Mouse (Mus musculus) liver, embryonic 16.5 days (tissue): ENCODE measurements around the gene Rtn4rl1. TPM values are rescaled to one million over a fixed set of nuclear protein-coding genes. Genes with fewer than 3 reads are reported as not detected.
"Not testable (repeated sequence)": the region's sequence is repeated elsewhere in the genome, so short reads cannot be mapped to it uniquely, and the experiment has no call there.

Experiments used
- ATAC-seq: fragments of 200-750 bp; cut with Nextera tagmentation; 2 replicates; pipeline ENCODE4 v1.8.0; 2017; ENCODE audit warnings: low read depth, mild to moderate bottlenecking, moderate number of reproducible peaks, moderate library complexity
- H3K27ac ChIP-seq: fragments of 300-500 bp; sonication (generic); 2 replicates; pipeline ENCODE4 v1.5.1; 2014; ENCODE audit warnings: mild to moderate bottlenecking, low read length
- H3K27me3 ChIP-seq: fragments of 300-500 bp; sonication (generic); 2 replicates; pipeline ENCODE4 v1.6.1; 2014; ENCODE audit warnings: low read depth, low read length, mixed read lengths; ENCODE audit not compliant: control insufficient read depth, insufficient read depth
- H3K36me3 ChIP-seq: fragments of 300-500 bp; sonication (generic); 2 replicates; pipeline ENCODE4 v1.6.1; 2014; ENCODE audit warnings: mild to moderate bottlenecking; ENCODE audit not compliant: control insufficient read depth, insufficient read depth
- H3K4me1 ChIP-seq: fragments of 300-500 bp; sonication (generic); 2 replicates; pipeline ENCODE4 v1.6.1; 2014; ENCODE audit warnings: low read depth, low read length, mixed read lengths; ENCODE audit not compliant: control insufficient read depth
- H3K4me2 ChIP-seq: fragments of 300-500 bp; sonication (generic); 2 replicates; pipeline ENCODE4 v1.6.1; 2014; ENCODE audit warnings: low read depth, low read length, mixed read lengths
- H3K4me3 ChIP-seq: fragments of 300-500 bp; sonication (generic); 2 replicates; pipeline ENCODE4 v1.5.1; 2014; ENCODE audit warnings: low read depth, mild to moderate bottlenecking, low read length
- H3K9ac ChIP-seq: fragments of 300-500 bp; sonication (generic); 2 replicates; pipeline ENCODE4 v1.6.1; 2014; ENCODE audit warnings: low read depth, low read length
- H3K9me3 ChIP-seq: fragments of 300-500 bp; sonication (generic); replicated peaks from 2 replicates; pipeline ENCODE4 v1.6.1; 2016; ENCODE audit warnings: low read length; ENCODE audit not compliant: control insufficient read depth
- WGBS: fragments of 180-500 bp; shearing (Covaris S2); extraction: QIAGEN DNeasy Blood & Tissue Kit; methylation state at CpG from one replicate; pipeline ENCODE4 v1.1.7; 2014; ENCODE audit not compliant: insufficient replicate concordance; 5-methylcytosine and 5-hydroxymethylcytosine counted together
- polyA plus RNA-seq: library from polyadenylated mRNA; unstranded; fragments of >200 nt; fragmentation: Nextera tagmentation; extraction: Ambion mirVana; gene quantifications from 2 replicates; pipeline ENCODE4 v1.2.1, GENCODE M21; 2015

The Rtn4rl1 gene
- polyA plus RNA-seq, 1 experiment from 2014 or later, result 0.44 TPM

GRCm38 (mm10) chr11:75174574-75174973 is 19.0 kb upstream of the Rtn4rl1 start:
- H3K9me3 ChIP-seq, H3K36me3 ChIP-seq, H3K9ac ChIP-seq, H3K27ac ChIP-seq, H3K4me2 ChIP-seq, H3K4me3 ChIP-seq, ATAC-seq: not testable (repeated sequence)
- 52% methylated on average over 6 of the region's 6 CpGs for WGBS
- H3K27me3 ChIP-seq, result peaks cover 51% of the 10 kb centered on the region
- peaks cover 40% of the 10 kb centered on the region for H3K4me1 ChIP-seq

- WGBS, result 46% methylated on average over 12 of the region's 12 CpGs
Measured at GRCm38 (mm10) chr11:75178011-75178410, 15.6 kb upstream of the Rtn4rl1 start.

GRCm38 (mm10) chr11:75178672-75179208 is 14.8 kb upstream of the Rtn4rl1 start, which contains the start of gene Ovca2:
Gene Ovca2 (minus strand): TSS chr11:75178835.
- H3K9ac ChIP-seq, result peak within 1 kb of the TSS; percentile 85
- WGBS, result under 1% methylated on average over 33 of the region's 33 CpGs
- H3K9me3 ChIP-seq, result no peaks in the 10 kb centered on the region
- peaks cover 15% of the 10 kb centered on the region for H3K4me1 ChIP-seq
- H3K27me3 ChIP-seq, result peaks cover 9% of the 10 kb centered on the region
- peak within 1 kb of the TSS; percentile 79 for H3K4me2 ChIP-seq
- H3K4me3 ChIP-seq, result peak within 1 kb of the TSS; percentile 86
- peak; percentile 95 for ATAC-seq
- H3K27ac ChIP-seq, result peak within 1 kb of the TSS; percentile 65
- H3K36me3 ChIP-seq, result peaks cover 6% of the 10 kb centered on the region

More at GRCm38 (mm10) chr11:75178011-75178410, 15.6 kb upstream of the Rtn4rl1 start:
- H3K27ac ChIP-seq, result 0 out of 2 replicates have a peak overlapping the region, but pooled peaks have one; percentile 65
- peak overlapping the region; percentile 86 for H3K4me3 ChIP-seq
- H3K4me1 ChIP-seq, result peaks cover 22% of the 10 kb centered on the region
- H3K9me3 ChIP-seq, result no peaks in the 10 kb centered on the region
- H3K36me3 ChIP-seq, result peaks cover 4% of the 10 kb centered on the region
- H3K4me2 ChIP-seq, result peak overlapping the region; percentile 79
- H3K9ac ChIP-seq, result peak overlapping the region; percentile 85
- no peak for ATAC-seq
- H3K27me3 ChIP-seq, result peaks cover 16% of the 10 kb centered on the region

- WGBS, result 69% methylated on average over 2 of the region's 2 CpGs
- no peak overlapping the region for H3K9ac ChIP-seq
- no peak overlapping the region for H3K27ac ChIP-seq
- peaks cover 6% of the 10 kb centered on the region for H3K36me3 ChIP-seq
- no peak overlapping the region for H3K4me2 ChIP-seq
- H3K4me3 ChIP-seq, result no peak overlapping the region
- no peak for ATAC-seq
- no peaks in the 10 kb centered on the region for H3K9me3 ChIP-seq
- H3K4me1 ChIP-seq, result peaks cover 6% of the 10 kb centered on the region
- no peaks in the 10 kb centered on the region for H3K27me3 ChIP-seq
Measured at GRCm38 (mm10) chr11:75183917-75184570, 9.5 kb upstream of the Rtn4rl1 start.

GRCm38 (mm10) chr11:75184573-75184972 is 9.0 kb upstream of the Rtn4rl1 start:
- no peak for ATAC-seq
- H3K9me3 ChIP-seq, result no peaks in the 10 kb centered on the region
- H3K4me2 ChIP-seq, result no peak overlapping the region
- 78% methylated on average over 5 of the region's 5 CpGs for WGBS
- H3K9ac ChIP-seq, result no peak overlapping the region
- H3K27me3 ChIP-seq, result no peaks in the 10 kb centered on the region
- H3K27ac ChIP-seq, result no peak overlapping the region
- H3K36me3 ChIP-seq, result peaks cover 6% of the 10 kb centered on the region
- peaks cover 10% of the 10 kb centered on the region for H3K4me1 ChIP-seq
- no peak overlapping the region for H3K4me3 ChIP-seq

GRCm38 (mm10) chr11:75184986-75185385 is 8.6 kb upstream of the Rtn4rl1 start:
- H3K9me3 ChIP-seq, result no peaks in the 10 kb centered on the region
- no peak overlapping the region for H3K4me2 ChIP-seq
- no peaks in the 10 kb centered on the region for H3K27me3 ChIP-seq
- H3K4me3 ChIP-seq, result no peak overlapping the region
- H3K36me3 ChIP-seq, result peaks cover 6% of the 10 kb centered on the region
- no peak overlapping the region for H3K27ac ChIP-seq
- ATAC-seq, result no peak
- 79% methylated on average over 2 of the region's 2 CpGs for WGBS
- H3K9ac ChIP-seq, result no peak overlapping the region
- peaks cover 14% of the 10 kb centered on the region for H3K4me1 ChIP-seq

GRCm38 (mm10) chr11:75189713-75190370 is 3.7 kb upstream of the Rtn4rl1 start:
- peaks cover 30% of the 10 kb centered on the region for H3K27me3 ChIP-seq
- H3K4me1 ChIP-seq, result peaks cover 37% of the 10 kb centered on the region
- peak overlapping the region; percentile 67 for H3K27ac ChIP-seq
- no peaks in the 10 kb centered on the region for H3K9me3 ChIP-seq
- peak overlapping the region; percentile 68 for H3K9ac ChIP-seq
- WGBS, result under 1% methylated on average over 22 of the region's 22 CpGs
- peak overlapping the region; percentile 89 for H3K4me2 ChIP-seq
- H3K36me3 ChIP-seq, result no peaks in the 10 kb centered on the region; the same call in 1 of the 2 replicates
- peak; percentile 71 for ATAC-seq
- H3K4me3 ChIP-seq, result peak overlapping the region; percentile 85

- Histone ChIP-seq H3K9me3 (no peaks in the 10 kb centered on the region), H3K4me2 (peak overlapping the region; percentile 89), H3K36me3 (no peaks in the 10 kb centered on the region; the same call in 1 of the 2 replicates), H3K4me3 (peak overlapping the region; percentile 85), H3K27ac (peak overlapping the region; percentile 67), H3K27me3 (peaks cover 35% of the 10 kb centered on the region), H3K4me1 (peaks cover 39% of the 10 kb centered on the region), H3K9ac (peak overlapping the region; percentile 68)
- under 1% methylated on average over 24 of the region's 24 CpGs for WGBS
- peak; percentile 83 for ATAC-seq
Measured at GRCm38 (mm10) chr11:75190371-75190724, 3.2 kb upstream of the Rtn4rl1 start.
